Mouse (Mus musculus) small intestine, adult 2 months (tissue): ENCODE results near the gene Cdk10.

ENCODE experiments used
- CTCF ChIP-seq: fragments of 200-500 bp; IDR thresholded peaks from 2 replicates; pipeline ENCODE4 v1.5.1; 2012; ENCODE audit warnings: low read depth, mild to moderate bottlenecking, control low read depth, inconsistent platforms, low read length, moderate library complexity, mixed read lengths; ENCODE audit not compliant: insufficient replicate concordance, insufficient read length; ENCODE audit errors: extremely low read depth
- POLR2A ChIP-seq: fragments of 200-500 bp; IDR thresholded peaks from 2 replicates; pipeline ENCODE4 v1.6.1; 2012; ENCODE audit warnings: low read depth, mild to moderate bottlenecking, control low read depth, inconsistent platforms, low read length, moderate library complexity

- no peak for TF ChIP-seq CTCF
- no peak for TF ChIP-seq POLR2A
Observed at GRCm38 (mm10) chr8:123231742-123232141, 7.1 kb downstream of the Cdk10 start.
